27 mouse cellular contexts compared by ENCODE assay signal in genomic region chr11:19851022-19851615, GRCm38 (mm10).
DNase-seq lines count a peak whose midpoint lies in the region; ATAC-seq and TF ChIP-seq lines count a peak whose summit lies in the region.
"Had no signal": no experiment of that assay in that cellular context is flagged by ENCODE, and none has a peak within 500 bp of the region (broad histone marks: within the 10 kb centered on the region; RNA-seq: fewer than 3 reads in every experiment).

No protein-coding gene starts in this region.

- no peak for ATAC-seq in liver, embryonic 12.5 days
- ATAC-seq: activated CD4-positive, CD25-positive, alpha-beta regulatory T cell, adult 4 months; forebrain, embryonic 16.5 days; hindbrain, postnatal 0 days; intestine, embryonic 16.5 days had no signal

- H3K4me1 ChIP-seq in liver, adult 2 months (ENCODE audit: control insufficient read depth, insufficient read depth, low read length): peaks cover 12% of the 10 kb centered on the region
- peaks cover 6% of the 10 kb centered on the region; the same call in 1 of the 2 replicates for H3K4me1 ChIP-seq in liver, embryonic 12.5 days
- H3K4me1 ChIP-seq in ES-Bruce4 (ENCODE audit: control insufficient read depth, insufficient read depth, low read length): no peaks in the 10 kb centered on the region
- H3K4me1 ChIP-seq: midbrain, embryonic 12.5 days had no signal

- H3K4me2 ChIP-seq in liver, embryonic 12.5 days: no peak overlapping the region
- H3K4me2 ChIP-seq: heart, embryonic 13.5 days; midbrain, embryonic 12.5 days had no signal

- H3K27ac ChIP-seq in liver, adult 2 months (replicated peaks; ENCODE audit: insufficient read depth, low read depth, low read length): peak overlapping the region; percentile 81
- no peak overlapping the region for H3K27ac ChIP-seq in liver, embryonic 12.5 days
- H3K27ac ChIP-seq in ES-Bruce4 (ENCODE audit: insufficient read depth, low read length): peak overlapping the region; percentile 92
- H3K27ac ChIP-seq: forebrain, embryonic 10.5 days; heart, embryonic 13.5 days; hindbrain, postnatal 0 days; midbrain, embryonic 12.5 days had no signal

- H3K4me3 ChIP-seq in liver, adult 2 months (ENCODE audit: insufficient read depth, low read depth, low read length): no peak overlapping the region
- no peak overlapping the region for H3K4me3 ChIP-seq in liver, embryonic 12.5 days
- no peak overlapping the region for H3K4me3 ChIP-seq in ES-Bruce4 (ENCODE audit: low read depth, low read length)
- H3K4me3 ChIP-seq: forebrain, embryonic 10.5 days; heart, embryonic 13.5 days; midbrain, embryonic 12.5 days had no signal

- TF ChIP-seq POLR2A in liver, adult 2 months (IDR thresholded peaks at IDR 0.05; ENCODE audit: extremely low read depth, insufficient read depth, low read length): no peak
- TF ChIP-seq POLR2A in ES-Bruce4 (IDR thresholded peaks at IDR 0.05; ENCODE audit: insufficient read depth, low read length): no peak

- DNase-seq in liver, adult 2 months (ENCODE audit: extremely low read depth, low read depth, low spot score): peak; percentile 80
- peak; percentile 56 for DNase-seq in R1 (ENCODE audit: low read depth, low spot score)
- peak; percentile 77 for DNase-seq in yolk sac, embryonic 10.5 days (ENCODE audit: low spot score)
- no peak for DNase-seq in cerebellum, postnatal 14 days
- DNase-seq in adrenal gland, postnatal 36 days: no peak
- DNase-seq: adrenal gland, postnatal 10 days; cerebellum, adult 8-10 months; gastrocnemius, postnatal 14 days; heart, adult 18-20 months; heart, postnatal 14 days; layer of hippocampus, adult 9-11 months; left cerebral cortex, postnatal 4 days; lung, adult 2 months; lung, postnatal 14 days; right cerebral cortex, postnatal 25 days; spleen, adult 18-20 months; thymus, postnatal 14 days had no signal

- peak; percentile 73 for TF ChIP-seq EP300 in ES-Bruce4 (IDR thresholded peaks at IDR 0.05; ENCODE audit: insufficient read depth, low read depth, low read length)

- 13% methylated on average over 6 of the region's 6 CpGs for WGBS in liver, adult 2 months
- 25% methylated on average over 6 of the region's 6 CpGs for WGBS in liver, embryonic 12.5 days (ENCODE audit: insufficient replicate concordance)

- H3K9ac ChIP-seq in liver, adult 2 months (ENCODE audit: low read depth, low read length): no peak overlapping the region
- no peak overlapping the region for H3K9ac ChIP-seq in liver, embryonic 12.5 days
- H3K9ac ChIP-seq in ES-Bruce4 (ENCODE audit: low read depth, poor library complexity, severe bottlenecking): peak overlapping the region; percentile 42; the same call in 1 of the 2 replicates
- H3K9ac ChIP-seq: heart, embryonic 13.5 days; midbrain, embryonic 12.5 days had no signal

- no peaks in the 10 kb centered on the region for H3K9me3 ChIP-seq in liver, embryonic 12.5 days (replicated peaks)
- H3K9me3 ChIP-seq in ES-Bruce4 (replicated peaks; ENCODE audit: control insufficient read depth, insufficient read depth, low read length, poor library complexity, severe bottlenecking): no peaks in the 10 kb centered on the region
- H3K9me3 ChIP-seq: forebrain, embryonic 10.5 days; G1E; heart, embryonic 13.5 days; midbrain, embryonic 12.5 days had no signal

- no peaks in the 10 kb centered on the region for H3K36me3 ChIP-seq in liver, adult 2 months (ENCODE audit: control insufficient read depth, insufficient read depth, low read length)
- no peaks in the 10 kb centered on the region for H3K36me3 ChIP-seq in liver, embryonic 12.5 days
- H3K36me3 ChIP-seq in ES-Bruce4 (ENCODE audit: control insufficient read depth, insufficient read depth, low read length, poor library complexity, severe bottlenecking): no peaks in the 10 kb centered on the region
- H3K36me3 ChIP-seq: forebrain, embryonic 10.5 days; G1E; heart, embryonic 13.5 days; midbrain, embryonic 12.5 days had no signal

- TF ChIP-seq CTCF in liver, adult 2 months (IDR thresholded peaks at IDR 0.05; ENCODE audit: low read depth, low read length): no peak
- no peak for TF ChIP-seq CTCF in ES-Bruce4 (IDR thresholded peaks at IDR 0.05; ENCODE audit: low read depth, low read length)

- H3K27me3 ChIP-seq in liver, adult 2 months (ENCODE audit: control insufficient read depth, insufficient read depth, low read length): no peaks in the 10 kb centered on the region
- H3K27me3 ChIP-seq in liver, embryonic 12.5 days (replicated peaks): 0 out of 2 replicates have a peak, but pooled peaks cover 6% of the 10 kb centered on the region
- H3K27me3 ChIP-seq in ES-Bruce4 (ENCODE audit: control insufficient read depth, insufficient read depth, low read length, poor library complexity, severe bottlenecking): no peaks in the 10 kb centered on the region
- H3K27me3 ChIP-seq: heart, embryonic 13.5 days; midbrain, embryonic 12.5 days had no signal

- H3K79me2 ChIP-seq in liver, adult 2 months (ENCODE audit: control insufficient read depth, insufficient read depth, low read length): no peaks in the 10 kb centered on the region

Comparison
In these comparisons a context has a peak if more than half of its experiments do, and no peak if none do; other contexts are left out.
1. DNase-seq: peak in liver, adult 2 months (single experiment), R1 (single experiment) and yolk sac, embryonic 10.5 days (single experiment); none in cerebellum, postnatal 14 days (0 of 2) and adrenal gland, postnatal 36 days (0 of 2).